Mouse (Mus musculus) ovary, postnatal 36 days (tissue): ENCODE data around the gene Vmn1r159.
"Not testable (repeated sequence)": the region's sequence is repeated elsewhere in the genome, so short reads cannot be mapped to it uniquely, and the experiment has no call there.

Source experiments
- DNase-seq: peaks from one replicate; pipeline ENCODE4 v3.0.0; 2022; ENCODE audit warnings: low spot score, mixed read lengths

The Vmn1r159 gene

DNA sequence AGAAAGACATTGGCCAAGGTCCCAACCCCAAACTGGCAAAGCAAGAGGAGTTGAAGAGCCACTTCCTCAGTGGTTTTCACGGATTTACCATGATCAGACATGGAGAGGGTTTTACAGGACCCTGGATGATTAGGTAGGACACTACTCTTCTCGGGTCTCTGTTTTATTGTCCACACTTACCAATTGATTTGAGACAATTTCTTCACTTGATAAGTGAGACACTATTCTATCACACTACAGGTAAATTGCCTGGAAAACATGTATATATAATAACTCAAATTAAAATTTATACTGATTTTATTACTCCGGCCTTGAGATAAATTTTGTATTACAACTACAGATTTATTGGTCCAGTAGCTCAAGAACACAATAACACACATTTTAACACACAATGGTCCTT, at the start of gene Vmn1r159:
Gene Vmn1r159 (minus strand): TSS at position 101 of the 400 bp plus-strand sequence.
- not testable (repeated sequence) for DNase-seq

DNA sequence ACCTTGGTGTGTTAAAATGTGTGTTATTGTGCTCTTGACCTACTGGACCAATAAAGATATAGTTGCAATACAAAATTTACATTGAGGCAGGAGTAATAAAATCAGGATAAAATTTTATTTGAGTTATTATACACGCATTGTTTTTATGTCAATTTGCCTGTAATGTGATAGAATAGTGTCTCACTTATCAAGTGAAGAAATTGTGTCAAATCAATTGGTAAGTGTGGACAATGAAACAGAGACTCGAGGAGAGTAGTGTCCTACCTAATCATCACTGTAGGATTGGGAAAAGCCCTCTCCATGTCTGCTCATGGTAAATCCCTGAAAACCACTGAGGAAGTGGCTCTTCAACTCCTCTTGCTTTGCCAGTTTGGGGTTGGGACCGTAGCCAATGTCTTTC, 27.5 kb upstream of the Vmn1r159 start, which contains the start of gene Vmn1r160:
Gene Vmn1r160 (plus strand): TSS at position 301 of the 400 bp plus-strand sequence.
- DNase-seq = not testable (repeated sequence)
